ENCODE assay signal across 11 mouse cellular contexts in genomic region chr3:24783462-24783829, GRCm38 (mm10).
DNase-seq lines count a peak whose midpoint lies in the region; ATAC-seq and TF ChIP-seq lines count a peak whose summit lies in the region.
"Had no signal": no experiment of that assay in that cellular context is flagged by ENCODE, and none has a peak within 500 bp of the region (broad histone marks: within the 10 kb centered on the region; RNA-seq: fewer than 3 reads in every experiment).

No protein-coding gene starts in this region.

- H3K79me2 ChIP-seq in heart, adult 2 months (replicated peaks; ENCODE audit: control insufficient read depth, insufficient read depth, low read length): no peaks in the 10 kb centered on the region

- no peak for TF ChIP-seq POLR2A in heart, adult 2 months (IDR thresholded peaks at IDR 0.05; ENCODE audit: insufficient read depth, low read depth, low read length)

- H3K4me3 ChIP-seq in heart, embryonic 11.5 days (ENCODE audit: low read depth, low read length): no peak overlapping the region
- H3K4me3 ChIP-seq in heart, adult 2 months: no peak overlapping the region; the same call in 1 of the 2 replicates
- H3K4me3 ChIP-seq in embryonic facial prominence, embryonic 12.5 days: no peak overlapping the region
- peak overlapping the region; percentile 45 for H3K4me3 ChIP-seq in lung, embryonic 16.5 days (ENCODE audit: low read length)
- H3K4me3 ChIP-seq in forebrain, embryonic 11.5 days (ENCODE audit: low read depth, low read length): no peak overlapping the region
- H3K4me3 ChIP-seq in gastrocnemius, adult 2 months: no peak overlapping the region
- H3K4me3 ChIP-seq: midbrain, embryonic 12.5 days had no signal

- no peak overlapping the region for H3K9ac ChIP-seq in heart, embryonic 11.5 days (ENCODE audit: low read depth, low read length)
- H3K9ac ChIP-seq in heart, adult 2 months (ENCODE audit: low read depth, low read length): no peak overlapping the region
- no peak overlapping the region for H3K9ac ChIP-seq in embryonic facial prominence, embryonic 12.5 days
- no peak overlapping the region for H3K9ac ChIP-seq in lung, embryonic 16.5 days (ENCODE audit: low read length)
- H3K9ac ChIP-seq in forebrain, embryonic 11.5 days (ENCODE audit: low read length): no peak overlapping the region
- H3K9ac ChIP-seq: midbrain, embryonic 12.5 days had no signal

- H3K27me3 ChIP-seq in heart, embryonic 11.5 days (ENCODE audit: control insufficient read depth, insufficient read depth, low read length): no peaks in the 10 kb centered on the region
- H3K27me3 ChIP-seq in heart, adult 2 months (ENCODE audit: control insufficient read depth, insufficient read depth, low read length): no peaks in the 10 kb centered on the region
- no peaks in the 10 kb centered on the region for H3K27me3 ChIP-seq in embryonic facial prominence, embryonic 12.5 days
- no peaks in the 10 kb centered on the region for H3K27me3 ChIP-seq in lung, embryonic 16.5 days (ENCODE audit: control insufficient read depth, insufficient read depth, low read depth, low read length)
- no peaks in the 10 kb centered on the region for H3K27me3 ChIP-seq in forebrain, embryonic 11.5 days (ENCODE audit: control insufficient read depth, insufficient read depth, low read length)
- H3K27me3 ChIP-seq: midbrain, embryonic 12.5 days had no signal

- intact Hi-C loops in heart, adult 2 months (cut with DNase I): no loop called here
- intact Hi-C loops in gastrocnemius, adult 2 months (cut with DNase I): no loop called here

- H3K9me3 ChIP-seq in heart, embryonic 11.5 days (replicated peaks; ENCODE audit: control insufficient read depth, low read length): no peaks in the 10 kb centered on the region
- no peaks in the 10 kb centered on the region for H3K9me3 ChIP-seq in embryonic facial prominence, embryonic 12.5 days
- no peaks in the 10 kb centered on the region for H3K9me3 ChIP-seq in lung, embryonic 16.5 days (ENCODE audit: control insufficient read depth, low read length)
- no peaks in the 10 kb centered on the region for H3K9me3 ChIP-seq in forebrain, embryonic 11.5 days (ENCODE audit: control insufficient read depth, low read length)
- H3K9me3 ChIP-seq: heart, embryonic 10.5 days; midbrain, embryonic 12.5 days had no signal

- 64% methylated on average over 7 of the region's 7 CpGs for WGBS in heart, embryonic 11.5 days (ENCODE audit: insufficient replicate concordance)
- WGBS in heart, adult 2 months: 62% methylated on average over 7 of the region's 7 CpGs
- WGBS in embryonic facial prominence, embryonic 12.5 days: 49% methylated on average over 7 of the region's 7 CpGs
- 19% methylated on average over 7 of the region's 7 CpGs for WGBS in lung, embryonic 16.5 days
- 80% methylated on average over 7 of the region's 7 CpGs for WGBS in forebrain, embryonic 11.5 days

- no peak for TF ChIP-seq CTCF in heart, adult 2 months (IDR thresholded peaks at IDR 0.05)
- no peak for TF ChIP-seq CTCF in gastrocnemius, adult 2 months (IDR thresholded peaks at IDR 0.05)

- no peak for ATAC-seq in heart, embryonic 11.5 days (replicated peaks; ENCODE audit: insufficient number of reproducible peaks, low FRiP score, low TSS enrichment)
- no peak for ATAC-seq in embryonic facial prominence, embryonic 12.5 days (ENCODE audit: insufficient number of reproducible peaks, insufficient read depth, low FRiP score, low TSS enrichment)
- peak; percentile 84 for ATAC-seq in lung, embryonic 16.5 days (ENCODE audit: low read depth)
- no peak for ATAC-seq in forebrain, embryonic 11.5 days (replicated peaks; ENCODE audit: low FRiP score)

- no peak for DNase-seq in heart, adult 2 months
- DNase-seq in kidney, postnatal 10 days: peak; percentile 15
- no peak for DNase-seq in ovary, postnatal 36 days (ENCODE audit: low spot score)
- no peak for DNase-seq in forebrain, embryonic 11.5 days (ENCODE audit: low spot score)
- DNase-seq in gastrocnemius, adult 2 months: no peak
- DNase-seq: B cell, adult 2 months had no signal

- H3K4me2 ChIP-seq in heart, embryonic 11.5 days: peak overlapping the region; percentile 12; the same call in 1 of the 2 replicates
- 0 out of 2 replicates have a peak overlapping the region, but pooled peaks have one; percentile 0 for H3K4me2 ChIP-seq in embryonic facial prominence, embryonic 12.5 days (replicated peaks)
- H3K4me2 ChIP-seq in lung, embryonic 16.5 days (ENCODE audit: low read depth, low read length): peak overlapping the region; percentile 55
- H3K4me2 ChIP-seq in forebrain, embryonic 11.5 days (ENCODE audit: low read depth, low read length, severe bottlenecking): no peak overlapping the region
- H3K4me2 ChIP-seq: midbrain, embryonic 12.5 days had no signal

- TF ChIP-seq EP300 in heart, adult 2 months (IDR thresholded peaks at IDR 0.05; ENCODE audit: insufficient read depth, low read depth, low read length): no peak

- no peaks in the 10 kb centered on the region for H3K36me3 ChIP-seq in heart, embryonic 11.5 days (ENCODE audit: control insufficient read depth, insufficient read depth, low read length)
- H3K36me3 ChIP-seq in heart, adult 2 months (ENCODE audit: control insufficient read depth, insufficient read depth, low read length): no peaks in the 10 kb centered on the region
- H3K36me3 ChIP-seq in embryonic facial prominence, embryonic 12.5 days: no peaks in the 10 kb centered on the region
- H3K36me3 ChIP-seq in lung, embryonic 16.5 days (ENCODE audit: control insufficient read depth, insufficient read depth, low read length): no peaks in the 10 kb centered on the region
- H3K36me3 ChIP-seq in forebrain, embryonic 11.5 days (ENCODE audit: control insufficient read depth, insufficient read depth, low read length): no peaks in the 10 kb centered on the region
- H3K36me3 ChIP-seq: heart, embryonic 10.5 days; midbrain, embryonic 12.5 days had no signal

- H3K27ac ChIP-seq in heart, embryonic 11.5 days (ENCODE audit: low read depth, low read length): no peak overlapping the region
- no peak overlapping the region for H3K27ac ChIP-seq in heart, adult 2 months
- H3K27ac ChIP-seq in embryonic facial prominence, embryonic 12.5 days: no peak overlapping the region
- peak overlapping the region; percentile 80 for H3K27ac ChIP-seq in lung, embryonic 16.5 days (ENCODE audit: low read length)
- H3K27ac ChIP-seq in forebrain, embryonic 11.5 days (ENCODE audit: low read depth, low read length): no peak overlapping the region
- H3K27ac ChIP-seq in gastrocnemius, adult 2 months: no peak overlapping the region
- H3K27ac ChIP-seq: heart, embryonic 10.5 days; midbrain, embryonic 12.5 days had no signal

- no peaks in the 10 kb centered on the region for H3K4me1 ChIP-seq in heart, embryonic 11.5 days (ENCODE audit: control insufficient read depth, insufficient read depth, low read length)
- H3K4me1 ChIP-seq in heart, adult 2 months (ENCODE audit: control insufficient read depth, insufficient read depth, low read length): no peaks in the 10 kb centered on the region
- H3K4me1 ChIP-seq in embryonic facial prominence, embryonic 12.5 days: 0 out of 2 replicates have a peak, but pooled peaks cover 3% of the 10 kb centered on the region
- no peaks in the 10 kb centered on the region for H3K4me1 ChIP-seq in lung, embryonic 16.5 days (replicated peaks; ENCODE audit: control insufficient read depth, insufficient read depth, low read length)
- no peaks in the 10 kb centered on the region for H3K4me1 ChIP-seq in forebrain, embryonic 11.5 days (replicated peaks; ENCODE audit: control insufficient read depth, insufficient read depth, low read length)
- H3K4me1 ChIP-seq: midbrain, embryonic 12.5 days had no signal
